Mouse (Mus musculus) ES-E14 (cell line): ENCODE measurements around the gene Klf2.

Experiments
- CHD2 ChIP-seq: IDR thresholded peaks from 2 replicates; pipeline ENCODE4 v1.6.1; 2014; ENCODE audit warnings: mild to moderate bottlenecking, low read depth, low read length, inconsistent platforms
- HCFC1 ChIP-seq: IDR thresholded peaks from 2 replicates; pipeline ENCODE4 v1.6.1; 2012; ENCODE audit warnings: low read length, inconsistent platforms, borderline replicate concordance; ENCODE audit not compliant: insufficient read depth
- MAFK ChIP-seq: IDR thresholded peaks from 2 replicates; pipeline ENCODE4 v1.6.1; 2014; ENCODE audit warnings: mild to moderate bottlenecking, low read depth, low read length, inconsistent platforms; ENCODE audit not compliant: insufficient read depth
- ZC3H11A ChIP-seq: IDR thresholded peaks from 2 replicates; pipeline ENCODE4 v1.6.1; 2012; ENCODE audit warnings: low read depth, mild to moderate bottlenecking, inconsistent platforms, low read length, borderline replicate concordance
- ZNF384 ChIP-seq: IDR thresholded peaks from 2 replicates; pipeline ENCODE4 v1.6.1; 2012; ENCODE audit warnings: low read depth, low read length, inconsistent platforms

- TF ChIP-seq MAFK (no peak), ZC3H11A (no peak), ZNF384 (no peak), CHD2 (no peak), HCFC1 (no peak)
Observed at GRCm38 (mm10) chr8:72285285-72285684, 33.5 kb upstream of the Klf2 start.
